Mouse (Mus musculus): Measurements from ENCODE around the gene Timp3.

DNA sequence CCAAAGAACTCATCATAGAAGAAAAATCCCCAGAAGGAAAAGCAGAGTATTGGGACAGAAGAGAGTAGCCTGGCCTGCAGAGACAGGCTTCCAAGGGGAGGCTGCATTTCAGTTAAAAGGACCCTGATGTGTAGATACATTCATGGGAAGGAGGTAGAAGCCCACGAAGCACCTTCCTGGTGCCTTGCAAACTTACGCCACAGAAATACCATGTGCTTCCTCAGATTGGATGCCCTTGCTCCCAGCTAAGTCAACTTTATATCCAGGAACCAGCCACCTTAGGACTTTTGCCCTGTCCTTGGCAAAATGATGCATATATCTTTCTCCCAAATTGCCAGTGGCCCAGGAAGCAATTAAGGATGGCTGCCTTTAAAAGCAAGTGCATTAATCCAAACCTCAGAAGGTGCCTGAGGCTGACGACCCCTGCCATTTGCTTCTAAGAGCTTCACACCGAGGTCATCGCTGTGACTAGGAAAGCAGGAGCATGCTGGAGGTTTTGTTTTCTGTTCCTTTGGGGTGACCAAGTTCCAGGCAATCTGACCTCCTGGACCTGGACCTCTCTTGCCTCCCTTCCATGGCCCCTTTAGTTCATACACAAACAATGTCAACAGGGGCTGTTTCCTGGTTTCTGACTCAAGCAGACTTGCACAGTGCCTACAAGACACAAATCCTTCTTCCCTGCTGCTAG, 31.0 kb downstream of the Timp3 start:
- no peak for TF ChIP-seq CTCF (IDR thresholded peaks at IDR 0.05; ENCODE audit: borderline replicate concordance, control insufficient read depth, extremely low read depth, insufficient read depth, low read length, poor library complexity)
- TF ChIP-seq POLR2A (IDR thresholded peaks at IDR 0.05; ENCODE audit: control insufficient read depth, extremely low read depth, insufficient read depth, low read length, poor library complexity): no peak

Measured in thymus, adult 2 months (tissue).